Mouse (Mus musculus) G1E (cell line): ENCODE results near the gene Gm26558.

ENCODE experiments used
- CTCF ChIP-seq: IDR thresholded peaks from 2 replicates; pipeline ENCODE4 v1.5.1; 2012; ENCODE audit warnings: low read depth, low read length, inconsistent platforms, mixed read lengths
- TAL1 ChIP-seq: conservative IDR thresholded peaks from 2 replicates; pipeline ENCODE4 v1.6.1; 2012; ENCODE audit warnings: low read depth, low read length, inconsistent platforms, mixed read lengths

DNA sequence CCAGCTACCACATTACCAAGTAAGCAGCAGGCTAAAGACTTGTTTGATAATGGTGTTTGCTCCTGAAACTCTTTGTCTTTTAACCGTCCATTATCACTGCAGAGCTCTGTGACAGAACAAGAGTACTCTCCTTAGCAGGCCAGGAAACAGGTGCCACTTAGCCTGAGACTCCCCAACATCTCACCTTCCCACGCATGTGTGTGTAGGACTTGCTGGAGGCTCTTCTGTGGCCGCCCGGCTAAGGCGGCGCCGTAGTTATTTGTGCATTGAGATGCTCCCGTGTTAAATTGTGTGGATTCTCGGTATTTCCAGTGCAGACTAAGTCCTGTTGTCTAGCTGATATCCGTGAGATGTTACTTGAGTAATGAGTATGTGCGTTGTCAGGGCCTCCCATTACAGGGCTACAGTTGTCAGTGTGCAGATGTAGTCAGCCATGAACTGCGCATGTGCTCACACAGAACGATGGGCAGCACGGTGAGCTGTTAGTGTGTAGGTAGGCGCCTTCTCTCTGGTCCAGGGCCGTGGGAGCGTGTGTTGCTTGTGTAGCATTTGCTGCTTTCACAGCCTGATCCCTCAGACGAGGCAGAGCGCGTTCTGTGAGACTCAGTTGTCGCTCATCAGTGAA, 26.7 kb upstream of the Gm26558 start:
- TF ChIP-seq CTCF = no peak
- no peak for TF ChIP-seq TAL1
